Mouse (Mus musculus) liver, embryonic 14.5 days (tissue): ENCODE results near the gene Pcyt2. TPM values are rescaled to one million over a fixed set of nuclear protein-coding genes. Genes with fewer than 3 reads are reported as not detected.
A peak's percentile ranks its signal among the peaks of the same experiment; 100 is the strongest.

Experiments used
- ATAC-seq: fragments of 200-750 bp; cut with Nextera tagmentation; 2 replicates; pipeline ENCODE4 v1.8.0; 2017; ENCODE audit warnings: moderate number of reproducible peaks, mild to moderate bottlenecking, moderate library complexity; ENCODE audit not compliant: insufficient read depth
- DNase-seq, 3 experiments: peaks; one replicate each; pipeline ENCODE4 v3.0.0-alpha.2; 2012 to 2013; ENCODE audit warnings: low read depth in 3 of 3, low spot score in 3 of 3
- H3K27ac ChIP-seq: fragments of 300-500 bp; sonication (generic); 2 replicates; pipeline ENCODE4 v1.5.1; 2014; ENCODE audit warnings: moderate library complexity, mild to moderate bottlenecking, control low read depth, inconsistent platforms
- H3K27me3 ChIP-seq: fragments of 300-500 bp; sonication (generic); 2 replicates; pipeline ENCODE4 v1.6.1; 2014; ENCODE audit warnings: mild to moderate bottlenecking, low read length, moderate library complexity; ENCODE audit not compliant: control insufficient read depth, insufficient read depth
- H3K36me3 ChIP-seq: fragments of 300-500 bp; sonication (generic); replicated peaks from 2 replicates; pipeline ENCODE4 v1.6.1; 2014; ENCODE audit warnings: low read depth; ENCODE audit not compliant: control insufficient read depth, insufficient read depth
- H3K4me1 ChIP-seq, 2 experiments: fragments of 200-500 bp in 1 of 2; fragments of 300-500 bp in 1 of 2; sonication (generic) in 1 of 2; replicated peaks; 2 replicates each; pipeline ENCODE4 v1.6.1; 2012 to 2014; ENCODE audit warnings: antibody characterized with exemption in 1 of 2, inconsistent platforms in 1 of 2, low read length in 1 of 2; ENCODE audit not compliant: control insufficient read depth in 2 of 2, insufficient read depth in 2 of 2
- H3K4me2 ChIP-seq: fragments of 300-500 bp; sonication (generic); 2 replicates; pipeline ENCODE4 v1.6.1; 2014; ENCODE audit warnings: low read depth, mild to moderate bottlenecking, control low read depth, moderate library complexity
- H3K4me3 ChIP-seq, 2 experiments: fragments of 200-500 bp in 1 of 2; fragments of 300-500 bp in 1 of 2; sonication (generic) in 1 of 2; 2 replicates each; pipeline ENCODE4 v1.5.1; 2012 to 2014; ENCODE audit warnings: low read depth in 2 of 2, low read length in 2 of 2, mild to moderate bottlenecking in 2 of 2, control low read depth in 1 of 2, inconsistent platforms in 1 of 2, moderate library complexity in 1 of 2; ENCODE audit not compliant: insufficient read depth in 1 of 2
- H3K9ac ChIP-seq: fragments of 300-500 bp; sonication (generic); replicated peaks from 2 replicates; pipeline ENCODE4 v1.6.1; 2014; ENCODE audit warnings: mild to moderate bottlenecking, control low read depth, moderate library complexity
- H3K9me3 ChIP-seq: fragments of 300-500 bp; sonication (generic); 2 replicates; pipeline ENCODE4 v1.6.1; 2016; ENCODE audit warnings: low read length, mixed read lengths; ENCODE audit not compliant: control insufficient read depth
- CTCF ChIP-seq: IDR thresholded peaks from 2 replicates; pipeline ENCODE4 v1.5.1; 2016; ENCODE audit warnings: antibody characterized with exemption, low read depth, control low read depth
- EP300 ChIP-seq: IDR thresholded peaks from 2 replicates; pipeline ENCODE4 v1.6.1; 2016; ENCODE audit warnings: antibody characterized with exemption, low read depth
- WGBS: fragments of 180-500 bp; shearing (Covaris S2); extraction: QIAGEN DNeasy Blood & Tissue Kit; methylation state at CpG from one replicate; pipeline ENCODE4 v1.1.7; 2014; ENCODE audit not compliant: insufficient replicate concordance; 5-methylcytosine and 5-hydroxymethylcytosine counted together
- polyA plus RNA-seq, 2 experiments: library from polyadenylated mRNA; depleted of rRNA in 1 of 2; stranded (reverse) in 1 of 2; unstranded in 1 of 2; fragments of >200 nt; fragmentation: Nextera tagmentation in 1 of 2; extraction: Ambion mirVana in 1 of 2; gene quantifications; 2 replicates each; pipeline versions ENCODE4 v1.2.1 to v1.2.3; 2012 to 2014

Pcyt2 gene
- polyA plus RNA-seq, 2 experiments: 86.2 to 127 TPM

DNA sequence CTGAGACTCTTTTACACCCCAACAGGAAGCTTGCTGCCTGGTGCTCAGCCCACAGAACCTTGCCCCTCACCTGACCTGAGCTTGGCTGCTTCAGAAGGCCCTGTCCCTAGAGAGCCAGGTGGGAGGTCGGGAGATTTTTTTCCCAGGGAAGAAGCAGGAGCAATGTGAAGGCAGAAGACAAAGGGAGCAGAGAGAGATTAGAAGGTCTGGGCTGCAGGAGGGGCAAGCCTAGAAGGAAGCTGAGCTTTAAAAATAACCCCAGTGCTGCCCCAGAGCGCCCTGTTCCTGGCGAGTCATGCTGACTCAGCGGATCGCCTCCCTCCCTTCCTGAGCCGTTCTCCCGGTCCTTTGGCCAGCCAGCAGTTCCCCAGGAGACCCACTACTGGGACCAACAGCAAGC is 12.2 kb upstream of the Pcyt2 start:
- no peaks in the 10 kb centered on the region for H3K27me3 ChIP-seq
- H3K4me3 ChIP-seq: peak overlapping the region; percentile 64 to 89
- H3K9me3 ChIP-seq: no peaks in the 10 kb centered on the region
- peak overlapping the region; percentile 99 for H3K27ac ChIP-seq
- H3K36me3 ChIP-seq: peaks cover 9% of the 10 kb centered on the region
- peak; percentile 77 to 78 (median 78) for DNase-seq
- TF ChIP-seq EP300: peak; percentile 41; the same call in 1 of the 2 replicates
- no peak for TF ChIP-seq CTCF
- H3K4me2 ChIP-seq: peak overlapping the region; percentile 75
- peak; percentile 50 for ATAC-seq
- peaks cover 41 to 55% of the 10 kb centered on the region in 2 experiments for H3K4me1 ChIP-seq
- WGBS: 0% methylated on average over 7 of the region's 7 CpGs
- peak overlapping the region; percentile 99 for H3K9ac ChIP-seq

DNA sequence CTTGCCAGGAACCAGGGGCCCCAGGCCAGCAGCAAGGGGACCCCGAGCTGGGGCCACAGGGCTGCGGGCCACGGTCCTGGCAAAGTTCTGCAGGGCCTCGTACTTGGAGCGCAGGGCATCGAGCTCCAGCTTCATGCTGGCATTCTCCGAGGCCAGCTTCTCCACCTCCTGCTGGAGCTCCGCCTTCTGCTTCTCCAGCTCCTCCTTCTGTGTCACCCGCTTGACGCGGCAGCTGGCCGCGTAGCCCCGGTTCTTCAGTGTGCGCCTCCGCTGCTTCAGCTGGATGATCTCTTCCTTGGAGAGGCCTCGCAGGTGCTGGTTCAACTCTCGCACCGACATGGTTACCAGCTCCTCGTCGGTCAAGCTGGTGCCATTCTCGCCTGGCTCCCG is 11.6 kb upstream of the Pcyt2 start:
- Histone ChIP-seq H3K9me3 (no peaks in the 10 kb centered on the region), H3K4me2 (peak overlapping the region; percentile 75), H3K4me3 (peak overlapping the region; percentile 64 to 89), H3K27me3 (no peaks in the 10 kb centered on the region), H3K36me3 (peaks cover 9% of the 10 kb centered on the region), H3K27ac (peak overlapping the region; percentile 99), H3K4me1 (peaks cover 41 to 54% of the 10 kb centered on the region in 2 experiments), H3K9ac (peak overlapping the region; percentile 99)
- DNase-seq (no peak), ATAC-seq (no peak)
- 26% methylated on average over 23 of the region's 23 CpGs for WGBS
- 0 out of 2 replicates have a peak, but pooled peaks have one; percentile 1 for TF ChIP-seq CTCF
- TF ChIP-seq EP300: no peak

GRCm38 (mm10) chr11:120628601-120629340 is 11.0 kb upstream of the Pcyt2 start:
- DNase-seq (no peak), ATAC-seq (no peak)
- H3K9ac ChIP-seq: peak overlapping the region; percentile 99; the same call in 1 of the 2 replicates
- H3K36me3 ChIP-seq: peaks cover 9% of the 10 kb centered on the region
- no peaks in the 10 kb centered on the region for H3K27me3 ChIP-seq
- H3K9me3 ChIP-seq: no peaks in the 10 kb centered on the region
- H3K4me1 ChIP-seq: peaks cover 39 to 53% of the 10 kb centered on the region in 2 experiments
- peak overlapping the region; percentile 4 to 89 for H3K4me3 ChIP-seq
- WGBS: 84% methylated on average over 23 of the region's 23 CpGs
- peak overlapping the region; percentile 99 for H3K27ac ChIP-seq
- H3K4me2 ChIP-seq: peak overlapping the region; percentile 75
- TF ChIP-seq EP300 (no peak), CTCF (peak; percentile 2; the same call in 1 of the 2 replicates)

GRCm38 (mm10) chr11:120627468-120628300 is 9.9 kb upstream of the Pcyt2 start:
- no peak for ATAC-seq
- no peak for DNase-seq
- no peak for TF ChIP-seq EP300
- TF ChIP-seq CTCF: no peak
- Histone ChIP-seq H3K4me1 (peaks cover 39 to 52% of the 10 kb centered on the region in 2 experiments), H3K36me3 (peaks cover 13% of the 10 kb centered on the region), H3K9me3 (no peaks in the 10 kb centered on the region), H3K27me3 (no peaks in the 10 kb centered on the region), H3K4me3 (peak overlapping the region in 1 of 2 experiments; percentile 7; a peak in 1 of 4 replicates), H3K4me2 (peak overlapping the region; percentile 75), H3K9ac (peak overlapping the region; percentile 31), H3K27ac (no peak overlapping the region; the same call in 1 of the 2 replicates)
- 33% methylated on average over 22 of the region's 22 CpGs for WGBS
